Mouse (Mus musculus) frontal cortex, postnatal 10 days (tissue): ENCODE measurements around the gene Krt18.
"Not testable (repeated sequence)": the region's sequence is repeated elsewhere in the genome, so short reads cannot be mapped to it uniquely, and the experiment has no call there.

Source experiments
- DNase-seq, 2 experiments: peaks; one replicate each; pipeline ENCODE4 v3.0.0; 2022; ENCODE audit warnings: low spot score in 2 of 2, mixed read lengths in 1 of 2

The Krt18 gene

GRCm38 (mm10) chr15:102028040-102028439 lies at the start of gene Krt18:
TSS of gene Krt18 (plus strand) at chr15:102028180.
- no peak for DNase-seq

- no peak for DNase-seq
Observed at GRCm38 (mm10) chr15:101980849-101981248, 47.1 kb upstream of the Krt18 start.

- no peak for DNase-seq
Observed at GRCm38 (mm10) chr15:101983315-101983948, 44.5 kb upstream of the Krt18 start.

GRCm38 (mm10) chr15:101983949-101984601 lies 43.9 kb upstream of the Krt18 start:
- peak; percentile 86 to 90 for DNase-seq

- no peak for DNase-seq
Observed at GRCm38 (mm10) chr15:101984746-101985145, 43.2 kb upstream of the Krt18 start.

- peak; percentile 42 to 77 for DNase-seq
Observed at GRCm38 (mm10) chr15:101988119-101988518, 39.9 kb upstream of the Krt18 start.

GRCm38 (mm10) chr15:101988714-101989113 lies 39.3 kb upstream of the Krt18 start:
- no peak for DNase-seq

- DNase-seq = no peak
Observed at GRCm38 (mm10) chr15:101990946-101991345, 37.0 kb upstream of the Krt18 start.

- DNase-seq = no peak
Observed at GRCm38 (mm10) chr15:101994365-101994764, 33.6 kb upstream of the Krt18 start.

GRCm38 (mm10) chr15:101995484-101996236 lies 32.3 kb upstream of the Krt18 start:
- DNase-seq = no peak

GRCm38 (mm10) chr15:101996450-101997078 lies 31.4 kb upstream of the Krt18 start:
- not testable (repeated sequence) for DNase-seq

GRCm38 (mm10) chr15:101999156-101999555 lies 28.8 kb upstream of the Krt18 start:
- DNase-seq = no peak

GRCm38 (mm10) chr15:101999676-102000335 lies 28.2 kb upstream of the Krt18 start:
- no peak for DNase-seq

- no peak for DNase-seq
Observed at GRCm38 (mm10) chr15:102002646-102003488, 25.1 kb upstream of the Krt18 start.

GRCm38 (mm10) chr15:102003516-102003915 lies 24.5 kb upstream of the Krt18 start:
- no peak for DNase-seq

- DNase-seq = no peak
Observed at GRCm38 (mm10) chr15:102004189-102004588, 23.8 kb upstream of the Krt18 start, which contains the start of gene Krt8. TSS of gene Krt8 (minus strand) at chr15:102004482.

GRCm38 (mm10) chr15:102005290-102005689 lies 22.7 kb upstream of the Krt18 start:
- no peak for DNase-seq

GRCm38 (mm10) chr15:102006317-102006716 lies 21.7 kb upstream of the Krt18 start:
- no peak for DNase-seq

GRCm38 (mm10) chr15:102007097-102008069 lies 20.6 kb upstream of the Krt18 start:
- DNase-seq = no peak
